Mouse (Mus musculus): ENCODE data around the gene Cib2. TPM values are rescaled to one million over a fixed set of nuclear protein-coding genes. Genes with fewer than 3 reads are reported as not detected.

Cib2 gene
- polyA plus RNA-seq, 1 experiment from 2014 or later: 20.6 TPM

- ATAC-seq (ENCODE audit: low FRiP score, low TSS enrichment): no peak
- no peak overlapping the region for H3K4me3 ChIP-seq (ENCODE audit: low read length)
- no peak overlapping the region for H3K9ac ChIP-seq (ENCODE audit: low read depth, low read length)
- H3K4me1 ChIP-seq (ENCODE audit: control insufficient read depth, insufficient read depth, low read length): no peaks in the 10 kb centered on the region
- 68% methylated on average over 4 of the region's 4 CpGs for WGBS
- H3K4me2 ChIP-seq (replicated peaks; ENCODE audit: low read depth, low read length): no peak overlapping the region
- H3K27ac ChIP-seq (ENCODE audit: low read depth, low read length): no peak overlapping the region
- no peaks in the 10 kb centered on the region for H3K9me3 ChIP-seq (ENCODE audit: control insufficient read depth, low read length)
- H3K27me3 ChIP-seq (ENCODE audit: control insufficient read depth, insufficient read depth, low read length): no peaks in the 10 kb centered on the region
- no peaks in the 10 kb centered on the region for H3K36me3 ChIP-seq (ENCODE audit: control insufficient read depth, insufficient read depth, low read length)
These were observed 39.7 kb downstream of the Cib2 start for GRCm38 (mm10) chr9:54520286-54520685.

GRCm38 (mm10) chr9:54518921-54519320 is 41.1 kb downstream of the Cib2 start:
- Histone ChIP-seq H3K9ac (ENCODE audit: low read depth, low read length) (no peak overlapping the region), H3K4me3 (ENCODE audit: low read length) (no peak overlapping the region), H3K36me3 (ENCODE audit: control insufficient read depth, insufficient read depth, low read length) (no peaks in the 10 kb centered on the region), H3K27me3 (ENCODE audit: control insufficient read depth, insufficient read depth, low read length) (no peaks in the 10 kb centered on the region), H3K9me3 (ENCODE audit: control insufficient read depth, low read length) (no peaks in the 10 kb centered on the region), H3K27ac (ENCODE audit: low read depth, low read length) (no peak overlapping the region), H3K4me1 (ENCODE audit: control insufficient read depth, insufficient read depth, low read length) (no peaks in the 10 kb centered on the region), H3K4me2 (replicated peaks; ENCODE audit: low read depth, low read length) (no peak overlapping the region)
- WGBS: 44% methylated on average over 7 of the region's 7 CpGs
- no peak for ATAC-seq (ENCODE audit: low FRiP score, low TSS enrichment)

- WGBS: 72% methylated on average over 2 of the region's 2 CpGs
- H3K9me3 ChIP-seq (ENCODE audit: control insufficient read depth, low read length): no peaks in the 10 kb centered on the region
- H3K36me3 ChIP-seq (ENCODE audit: control insufficient read depth, insufficient read depth, low read length): no peaks in the 10 kb centered on the region
- no peaks in the 10 kb centered on the region for H3K4me1 ChIP-seq (ENCODE audit: control insufficient read depth, insufficient read depth, low read length)
- H3K27ac ChIP-seq (ENCODE audit: low read depth, low read length): no peak overlapping the region
- ATAC-seq (ENCODE audit: low FRiP score, low TSS enrichment): no peak
- no peak overlapping the region for H3K4me2 ChIP-seq (replicated peaks; ENCODE audit: low read depth, low read length)
- H3K4me3 ChIP-seq (ENCODE audit: low read length): no peak overlapping the region
- no peak overlapping the region for H3K9ac ChIP-seq (ENCODE audit: low read depth, low read length)
- no peaks in the 10 kb centered on the region for H3K27me3 ChIP-seq (ENCODE audit: control insufficient read depth, insufficient read depth, low read length)
These were observed 44.0 kb downstream of the Cib2 start for GRCm38 (mm10) chr9:54515991-54516390.

- Histone ChIP-seq H3K4me1 (ENCODE audit: control insufficient read depth, insufficient read depth, low read length) (no peaks in the 10 kb centered on the region), H3K4me3 (ENCODE audit: low read length) (peak overlapping the region; percentile 53; the same call in 1 of the 2 replicates), H3K4me2 (replicated peaks; ENCODE audit: low read depth, low read length) (peak overlapping the region; percentile 83), H3K9ac (ENCODE audit: low read depth, low read length) (no peak overlapping the region), H3K36me3 (ENCODE audit: control insufficient read depth, insufficient read depth, low read length) (no peaks in the 10 kb centered on the region), H3K27me3 (ENCODE audit: control insufficient read depth, insufficient read depth, low read length) (peaks cover 11% of the 10 kb centered on the region), H3K9me3 (ENCODE audit: control insufficient read depth, low read length) (no peaks in the 10 kb centered on the region), H3K27ac (ENCODE audit: low read depth, low read length) (no peak overlapping the region)
- ATAC-seq (ENCODE audit: low FRiP score, low TSS enrichment): no peak
- 6% methylated on average over 12 of the region's 12 CpGs for WGBS
These were observed 57.1 kb downstream of the Cib2 start for GRCm38 (mm10) chr9:54502873-54503272.

- no peaks in the 10 kb centered on the region for H3K9me3 ChIP-seq (ENCODE audit: control insufficient read depth, low read length)
- WGBS: 3% methylated on average over 13 of the region's 13 CpGs
- no peaks in the 10 kb centered on the region for H3K4me1 ChIP-seq (ENCODE audit: control insufficient read depth, insufficient read depth, low read length)
- no peaks in the 10 kb centered on the region for H3K36me3 ChIP-seq (ENCODE audit: control insufficient read depth, insufficient read depth, low read length)
- peak overlapping the region; percentile 53 for H3K9ac ChIP-seq (ENCODE audit: low read depth, low read length)
- H3K27ac ChIP-seq (ENCODE audit: low read depth, low read length): no peak overlapping the region
- H3K27me3 ChIP-seq (ENCODE audit: control insufficient read depth, insufficient read depth, low read length): peaks cover 11% of the 10 kb centered on the region
- H3K4me3 ChIP-seq (ENCODE audit: low read length): peak overlapping the region; percentile 53
- 0 out of 2 replicates have a peak, but pooled peaks have one; percentile 9 for ATAC-seq (ENCODE audit: low FRiP score, low TSS enrichment)
- peak overlapping the region; percentile 83 for H3K4me2 ChIP-seq (replicated peaks; ENCODE audit: low read depth, low read length)
These were observed 57.9 kb downstream of the Cib2 start for GRCm38 (mm10) chr9:54502111-54502495.

GRCm38 (mm10) chr9:54501453-54502110 is 58.4 kb downstream of the Cib2 start, which contains the start of gene Dmxl2:
Gene Dmxl2 (minus strand): TSS chr9:54501626.
- H3K9ac ChIP-seq (ENCODE audit: low read depth, low read length): peak within 1 kb of the TSS; percentile 53
- no peaks in the 10 kb centered on the region for H3K4me1 ChIP-seq (ENCODE audit: control insufficient read depth, insufficient read depth, low read length)
- H3K4me2 ChIP-seq (replicated peaks; ENCODE audit: low read depth, low read length): peak within 1 kb of the TSS; percentile 83
- ATAC-seq (ENCODE audit: low FRiP score, low TSS enrichment): peak; percentile 94
- H3K4me3 ChIP-seq (ENCODE audit: low read length): peak within 1 kb of the TSS; percentile 53
- WGBS: under 1% methylated on average over 79 of the region's 99 CpGs
- peaks cover 11% of the 10 kb centered on the region for H3K27me3 ChIP-seq (ENCODE audit: control insufficient read depth, insufficient read depth, low read length)
- H3K9me3 ChIP-seq (ENCODE audit: control insufficient read depth, low read length): no peaks in the 10 kb centered on the region
- H3K27ac ChIP-seq (ENCODE audit: low read depth, low read length): no peak within 1 kb of the TSS
- H3K36me3 ChIP-seq (ENCODE audit: control insufficient read depth, insufficient read depth, low read length): no peaks in the 10 kb centered on the region

GRCm38 (mm10) chr9:54500832-54501452 is 59.1 kb downstream of the Cib2 start:
- WGBS: under 1% methylated on average over 40 of the region's 43 CpGs
- peak; percentile 76 for ATAC-seq (ENCODE audit: low FRiP score, low TSS enrichment)
- H3K9ac ChIP-seq (ENCODE audit: low read depth, low read length): peak overlapping the region; percentile 53
- H3K4me3 ChIP-seq (ENCODE audit: low read length): peak overlapping the region; percentile 53
- H3K27ac ChIP-seq (ENCODE audit: low read depth, low read length): no peak overlapping the region
- no peaks in the 10 kb centered on the region for H3K36me3 ChIP-seq (ENCODE audit: control insufficient read depth, insufficient read depth, low read length)
- peak overlapping the region; percentile 83 for H3K4me2 ChIP-seq (replicated peaks; ENCODE audit: low read depth, low read length)
- H3K4me1 ChIP-seq (ENCODE audit: control insufficient read depth, insufficient read depth, low read length): no peaks in the 10 kb centered on the region
- no peaks in the 10 kb centered on the region for H3K9me3 ChIP-seq (ENCODE audit: control insufficient read depth, low read length)
- H3K27me3 ChIP-seq (ENCODE audit: control insufficient read depth, insufficient read depth, low read length): peaks cover 11% of the 10 kb centered on the region

GRCm38 (mm10) chr9:54499791-54500190 is 60.2 kb downstream of the Cib2 start:
- H3K4me1 ChIP-seq (ENCODE audit: control insufficient read depth, insufficient read depth, low read length): no peaks in the 10 kb centered on the region
- no peak overlapping the region for H3K27ac ChIP-seq (ENCODE audit: low read depth, low read length)
- WGBS: 94% methylated on average over 3 of the region's 3 CpGs
- H3K27me3 ChIP-seq (ENCODE audit: control insufficient read depth, insufficient read depth, low read length): peaks cover 11% of the 10 kb centered on the region
- H3K4me2 ChIP-seq (replicated peaks; ENCODE audit: low read depth, low read length): no peak overlapping the region
- no peaks in the 10 kb centered on the region for H3K36me3 ChIP-seq (ENCODE audit: control insufficient read depth, insufficient read depth, low read length)
- no peak for ATAC-seq (ENCODE audit: low FRiP score, low TSS enrichment)
- no peak overlapping the region for H3K9ac ChIP-seq (ENCODE audit: low read depth, low read length)
- no peak overlapping the region for H3K4me3 ChIP-seq (ENCODE audit: low read length)
- no peaks in the 10 kb centered on the region for H3K9me3 ChIP-seq (ENCODE audit: control insufficient read depth, low read length)

GRCm38 (mm10) chr9:54499291-54499690 is 60.7 kb downstream of the Cib2 start:
- H3K4me1 ChIP-seq (ENCODE audit: control insufficient read depth, insufficient read depth, low read length): no peaks in the 10 kb centered on the region
- no peak for ATAC-seq (ENCODE audit: low FRiP score, low TSS enrichment)
- H3K27ac ChIP-seq (ENCODE audit: low read depth, low read length): no peak overlapping the region
- H3K36me3 ChIP-seq (ENCODE audit: control insufficient read depth, insufficient read depth, low read length): no peaks in the 10 kb centered on the region
- no peaks in the 10 kb centered on the region for H3K9me3 ChIP-seq (ENCODE audit: control insufficient read depth, low read length)
- H3K4me2 ChIP-seq (replicated peaks; ENCODE audit: low read depth, low read length): no peak overlapping the region
- H3K27me3 ChIP-seq (ENCODE audit: control insufficient read depth, insufficient read depth, low read length): peaks cover 11% of the 10 kb centered on the region
- H3K4me3 ChIP-seq (ENCODE audit: low read length): no peak overlapping the region
- no peak overlapping the region for H3K9ac ChIP-seq (ENCODE audit: low read depth, low read length)
- WGBS: 92% methylated on average over 6 of the region's 6 CpGs

All from kidney, embryonic 14.5 days (tissue).